In the genomic region with DNA sequence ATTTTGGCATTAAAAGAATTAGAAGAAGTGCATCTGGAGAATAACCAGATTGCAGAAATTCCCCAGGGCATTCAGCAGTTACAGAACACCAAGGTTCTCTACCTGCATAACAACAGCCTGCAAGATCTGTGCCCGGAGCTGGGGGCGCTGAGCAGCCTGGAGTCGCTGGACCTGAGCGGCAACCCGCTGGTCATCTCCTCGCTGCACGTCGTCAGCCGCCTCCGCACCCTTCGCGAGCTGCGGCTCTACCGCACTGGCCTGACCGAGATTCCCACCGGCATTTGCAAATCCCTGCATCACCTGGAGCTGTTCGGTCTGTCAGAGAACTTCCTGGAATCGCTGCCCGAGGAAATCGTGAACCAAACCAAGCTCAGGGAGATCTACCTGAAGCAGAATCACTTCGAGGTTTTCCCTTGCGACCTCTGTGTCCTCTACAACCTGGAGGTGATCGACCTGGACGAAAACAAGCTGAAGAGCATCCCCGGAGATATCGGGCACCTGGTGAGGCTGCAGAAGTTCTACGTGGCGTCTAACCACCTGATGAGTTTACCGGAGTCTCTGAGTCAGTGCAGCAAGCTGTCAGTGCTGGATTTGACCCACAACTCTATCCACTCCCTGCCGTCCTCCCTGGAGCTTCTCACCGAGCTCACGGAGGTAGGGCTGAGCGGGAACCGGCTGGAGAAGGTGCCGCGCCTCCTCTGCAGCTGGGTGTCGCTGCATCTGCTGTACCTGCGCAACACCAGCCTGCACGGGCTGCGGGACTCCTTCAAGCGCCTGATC, we compare ENCODE assay signal across 8 mouse cellular contexts. TPM values are rescaled to one million over a fixed set of nuclear protein-coding genes. Genes with fewer than 3 reads are reported as not detected.
DNase-seq lines count a peak whose midpoint lies in the region; ATAC-seq and TF ChIP-seq lines count a peak whose summit lies in the region.

No protein-coding gene starts in this region.

- TF ChIP-seq CTCF in embryonic fibroblast, embryonic 13.5 days (IDR thresholded peaks at IDR 0.05; ENCODE audit: borderline replicate concordance, insufficient read depth, low read length) = no peak
- peak; percentile 75 for TF ChIP-seq CTCF in intestine, postnatal 0 days (IDR thresholded peaks at IDR 0.05; ENCODE audit: low read depth)
- peak; percentile 38 for TF ChIP-seq CTCF in liver, postnatal 0 days (IDR thresholded peaks at IDR 0.05; ENCODE audit: low read depth)

- ATAC-seq in heart, embryonic 13.5 days (ENCODE audit: extremely low read depth, insufficient number of reproducible peaks, low FRiP score, low TSS enrichment) = no peak
- ATAC-seq in intestine, postnatal 0 days = peak; percentile 70
- no peak; the same call in 1 of the 2 replicates for ATAC-seq in liver, postnatal 0 days
- ATAC-seq in neural tube, embryonic 15.5 days (ENCODE audit: low FRiP score) = peak; percentile 93

- DNase-seq in heart, adult 18-20 months = no peak
- peak; percentile 55 for DNase-seq in R1 (ENCODE audit: low read depth, low spot score)
- peak; percentile 23 for DNase-seq in liver, postnatal 0 days
- DNase-seq in layer of hippocampus, adult 9-10 months (ENCODE audit: low spot score) = no peak

- H3K4me2 ChIP-seq in heart, embryonic 13.5 days = peak overlapping the region; percentile 91
- H3K4me2 ChIP-seq in intestine, postnatal 0 days (replicated peaks; ENCODE audit: low read depth) = peak overlapping the region; percentile 73
- peak overlapping the region; percentile 61 for H3K4me2 ChIP-seq in liver, postnatal 0 days (ENCODE audit: low read depth, low read length)
- H3K4me2 ChIP-seq in neural tube, embryonic 15.5 days = peak overlapping the region; percentile 89

- no peak for TF ChIP-seq EP300 in liver, postnatal 0 days (IDR thresholded peaks at IDR 0.05; ENCODE audit: low read depth)

- no peak overlapping the region for H3K27ac ChIP-seq in heart, embryonic 13.5 days (replicated peaks)
- no peak overlapping the region for H3K27ac ChIP-seq in embryonic fibroblast, embryonic 13.5 days (ENCODE audit: insufficient read depth, low read length)
- H3K27ac ChIP-seq in intestine, postnatal 0 days (ENCODE audit: low read depth, low read length) = no peak overlapping the region
- no peak overlapping the region for H3K27ac ChIP-seq in liver, postnatal 0 days (ENCODE audit: low read depth)
- no peak overlapping the region for H3K27ac ChIP-seq in neural tube, embryonic 15.5 days (replicated peaks)

- peaks cover 46% of the 10 kb centered on the region for H3K27me3 ChIP-seq in heart, embryonic 13.5 days (replicated peaks)
- H3K27me3 ChIP-seq in intestine, postnatal 0 days (replicated peaks; ENCODE audit: control insufficient read depth, insufficient read depth, low read length) = 0 out of 2 replicates have a peak, but pooled peaks cover 24% of the 10 kb centered on the region
- H3K27me3 ChIP-seq in liver, postnatal 0 days (ENCODE audit: insufficient read depth, low read length) = peaks cover 27% of the 10 kb centered on the region; the same call in 1 of the 2 replicates
- H3K27me3 ChIP-seq in neural tube, embryonic 15.5 days (replicated peaks) = 0 out of 2 replicates have a peak, but pooled peaks cover 20% of the 10 kb centered on the region

- H3K9me3 ChIP-seq in heart, embryonic 13.5 days = no peaks in the 10 kb centered on the region
- no peaks in the 10 kb centered on the region for H3K9me3 ChIP-seq in intestine, postnatal 0 days (ENCODE audit: control insufficient read depth)
- H3K9me3 ChIP-seq in liver, postnatal 0 days (ENCODE audit: low read length) = no peaks in the 10 kb centered on the region
- no peaks in the 10 kb centered on the region for H3K9me3 ChIP-seq in neural tube, embryonic 15.5 days (replicated peaks)

- no peak for TF ChIP-seq POLR2A in embryonic fibroblast, embryonic 13.5 days (IDR thresholded peaks at IDR 0.05; ENCODE audit: low read depth, low read length)

- peak overlapping the region; percentile 71 for H3K9ac ChIP-seq in heart, embryonic 13.5 days
- H3K9ac ChIP-seq in intestine, postnatal 0 days (ENCODE audit: low read depth, low read length) = peak overlapping the region; percentile 22; the same call in 1 of the 2 replicates
- H3K9ac ChIP-seq in liver, postnatal 0 days (replicated peaks) = no peak overlapping the region
- peak overlapping the region; percentile 34 for H3K9ac ChIP-seq in neural tube, embryonic 15.5 days (replicated peaks)

- under 1% methylated on average over 41 of the region's 41 CpGs for WGBS in heart, embryonic 13.5 days
- under 1% methylated on average over 41 of the region's 41 CpGs for WGBS in intestine, postnatal 0 days
- WGBS in liver, postnatal 0 days (ENCODE audit: insufficient replicate concordance) = 2% methylated on average over 41 of the region's 41 CpGs
- under 1% methylated on average over 41 of the region's 41 CpGs for WGBS in neural tube, embryonic 15.5 days

- H3K4me1 ChIP-seq in heart, embryonic 13.5 days = peaks cover 22% of the 10 kb centered on the region
- H3K4me1 ChIP-seq in embryonic fibroblast, embryonic 13.5 days (ENCODE audit: control insufficient read depth, insufficient read depth, low read length) = no peaks in the 10 kb centered on the region
- no peaks in the 10 kb centered on the region for H3K4me1 ChIP-seq in intestine, postnatal 0 days (replicated peaks; ENCODE audit: control insufficient read depth, insufficient read depth, low read length)
- peaks cover 7% of the 10 kb centered on the region; the same call in 1 of the 2 replicates for H3K4me1 ChIP-seq in liver, postnatal 0 days (ENCODE audit: insufficient read depth)
- H3K4me1 ChIP-seq in neural tube, embryonic 15.5 days = peaks cover 16% of the 10 kb centered on the region

- H3K36me3 ChIP-seq in heart, embryonic 13.5 days = no peaks in the 10 kb centered on the region
- no peaks in the 10 kb centered on the region for H3K36me3 ChIP-seq in intestine, postnatal 0 days (ENCODE audit: control insufficient read depth, insufficient read depth)
- H3K36me3 ChIP-seq in liver, postnatal 0 days (replicated peaks; ENCODE audit: insufficient read depth, low read length) = no peaks in the 10 kb centered on the region
- H3K36me3 ChIP-seq in neural tube, embryonic 15.5 days = no peaks in the 10 kb centered on the region

- H3K4me3 ChIP-seq in heart, embryonic 13.5 days = peak overlapping the region; percentile 54
- H3K4me3 ChIP-seq in embryonic fibroblast, embryonic 13.5 days (ENCODE audit: insufficient read depth, low read length) = peak overlapping the region; percentile 10; the same call in 1 of the 2 replicates
- H3K4me3 ChIP-seq in intestine, postnatal 0 days (ENCODE audit: low read depth, low read length) = peak overlapping the region; percentile 35
- peak overlapping the region; percentile 31 for H3K4me3 ChIP-seq in liver, postnatal 0 days (ENCODE audit: low read depth, low read length)
- peak overlapping the region; percentile 48 for H3K4me3 ChIP-seq in neural tube, embryonic 15.5 days (replicated peaks)

RNA-seq across cellular contexts. Expression of a gene that starts 2.6 kb away (rescaled TPM):
- polyA plus RNA-seq in heart, embryonic 13.5 days (2015; fragmentation: Nextera tagmentation; extraction: Ambion mirVana) = 0.39 and 0.66 TPM in 2 replicates
- total RNA-seq in heart, adult 18-20 months (2021) = under 1 TPM in 1 of 2 experiments, not detected in 1; 0.15 TPM
- polyA plus RNA-seq in embryonic fibroblast, embryonic 13.5 days (2011; ENCODE audit: insufficient read length, low read depth, missing spikeins) = not detected in 2 replicates
- 0.16 and 0.18 TPM in 2 replicates for polyA plus RNA-seq in intestine, postnatal 0 days (2015; fragmentation: Nextera tagmentation; extraction: Ambion mirVana)
- polyA plus RNA-seq in liver, postnatal 0 days (2015; fragmentation: Nextera tagmentation; extraction: Ambion mirVana) = 0.06 and 0.14 TPM in 2 replicates
- polyA plus RNA-seq in neural tube, embryonic 15.5 days (2015; fragmentation: Nextera tagmentation; extraction: Ambion mirVana) = 0.79 and 0.97 TPM in 2 replicates

RNA-seq across cellular contexts. Expression of a gene that starts 5.9 kb away (rescaled TPM):
- polyA plus RNA-seq in heart, embryonic 13.5 days (2015; fragmentation: Nextera tagmentation; extraction: Ambion mirVana) = not detected in 2 replicates
- not detected for total RNA-seq in heart, adult 18-20 months (2021)
- polyA plus RNA-seq in embryonic fibroblast, embryonic 13.5 days (2011; ENCODE audit: insufficient read length, low read depth, missing spikeins) = not detected in 2 replicates
- not detected in 2 replicates for polyA plus RNA-seq in intestine, postnatal 0 days (2015; fragmentation: Nextera tagmentation; extraction: Ambion mirVana)
- polyA plus RNA-seq in liver, postnatal 0 days (2015; fragmentation: Nextera tagmentation; extraction: Ambion mirVana) = not detected in 2 replicates
- not detected in 2 replicates for polyA plus RNA-seq in neural tube, embryonic 15.5 days (2015; fragmentation: Nextera tagmentation; extraction: Ambion mirVana)

RNA-seq across cellular contexts. Expression of a gene that starts 48.4 kb away (rescaled TPM):
- 20.5 and 20.7 TPM in 2 replicates for polyA plus RNA-seq in heart, embryonic 13.5 days (2015; fragmentation: Nextera tagmentation; extraction: Ambion mirVana)
- total RNA-seq in heart, adult 18-20 months (2021) = 10 to 100 TPM; 12.6 to 17.3 TPM
- 22.9 and 24.3 TPM in 2 replicates for polyA plus RNA-seq in embryonic fibroblast, embryonic 13.5 days (2011; ENCODE audit: insufficient read length, low read depth, missing spikeins)
- polyA plus RNA-seq in intestine, postnatal 0 days (2015; fragmentation: Nextera tagmentation; extraction: Ambion mirVana) = 10.3 and 11.4 TPM in 2 replicates
- 6.2 and 7.5 TPM in 2 replicates for polyA plus RNA-seq in liver, postnatal 0 days (2015; fragmentation: Nextera tagmentation; extraction: Ambion mirVana)
- 25.4 and 27.8 TPM in 2 replicates for polyA plus RNA-seq in neural tube, embryonic 15.5 days (2015; fragmentation: Nextera tagmentation; extraction: Ambion mirVana)

RNA-seq across cellular contexts. Expression of a gene that starts 49.4 kb away (rescaled TPM):
- polyA plus RNA-seq in heart, embryonic 13.5 days (2015; fragmentation: Nextera tagmentation; extraction: Ambion mirVana) = not detected in 2 replicates
- under 1 TPM in 1 of 2 experiments, not detected in 1; 0.13 TPM for total RNA-seq in heart, adult 18-20 months (2021)
- polyA plus RNA-seq in embryonic fibroblast, embryonic 13.5 days (2011; ENCODE audit: insufficient read length, low read depth, missing spikeins) = not detected in 2 replicates
- 0.69 and 0.73 TPM in 2 replicates for polyA plus RNA-seq in intestine, postnatal 0 days (2015; fragmentation: Nextera tagmentation; extraction: Ambion mirVana)
- 0.06 TPM in 1 of 2 replicates, not detected in the other for polyA plus RNA-seq in liver, postnatal 0 days (2015; fragmentation: Nextera tagmentation; extraction: Ambion mirVana)
- polyA plus RNA-seq in neural tube, embryonic 15.5 days (2015; fragmentation: Nextera tagmentation; extraction: Ambion mirVana) = not detected in 2 replicates

RNA-seq across cellular contexts. Expression of a gene that starts 50.5 kb away (rescaled TPM):
- polyA plus RNA-seq in heart, embryonic 13.5 days (2015; fragmentation: Nextera tagmentation; extraction: Ambion mirVana) = not detected in 2 replicates
- total RNA-seq in heart, adult 18-20 months (2021) = not detected
- polyA plus RNA-seq in embryonic fibroblast, embryonic 13.5 days (2011; ENCODE audit: insufficient read length, low read depth, missing spikeins) = not detected in 2 replicates
- 0.12 TPM in 2 replicates for polyA plus RNA-seq in intestine, postnatal 0 days (2015; fragmentation: Nextera tagmentation; extraction: Ambion mirVana)
- polyA plus RNA-seq in liver, postnatal 0 days (2015; fragmentation: Nextera tagmentation; extraction: Ambion mirVana) = not detected in 2 replicates
- 0.59 and 1.2 TPM in 2 replicates for polyA plus RNA-seq in neural tube, embryonic 15.5 days (2015; fragmentation: Nextera tagmentation; extraction: Ambion mirVana)

Comparison
In these comparisons a context has a peak if more than half of its experiments do, and no peak if none do; other contexts are left out.
1. ATAC-seq: peak in intestine, postnatal 0 days (single experiment) and neural tube, embryonic 15.5 days (single experiment); none in heart, embryonic 13.5 days (single experiment) and liver, postnatal 0 days (single experiment).
2. DNase-seq: peak in R1 (single experiment) and liver, postnatal 0 days (single experiment); none in heart, adult 18-20 months (0 of 2) and layer of hippocampus, adult 9-10 months (single experiment).
3. Peak in every context shown above with its lines, with median percentiles within 50 percentile points of each other: H3K4me2 ChIP-seq and H3K4me3 ChIP-seq.